Mouse (Mus musculus) spleen, adult 2 months (tissue): ENCODE measurements at regions not wholly inside any gene's neighbourhood (a gene's known extent, or its start where the extent isn't known, plus 50 kb on each side); places are given as distances from the start of the nearest gene placed in this dataset.

ENCODE experiments used
- DNase-seq, 2 experiments: peaks; one replicate each; pipeline versions ENCODE4 v3.0.0 to v3.0.0-alpha.2; 2012 to 2021; ENCODE audit warnings: low spot score in 2 of 2, low read depth in 1 of 2
- H3K27ac ChIP-seq: fragments of 200-500 bp; 2 replicates; pipeline ENCODE4 v1.5.1; 2012; ENCODE audit warnings: low read length, inconsistent platforms; ENCODE audit not compliant: insufficient read depth
- H3K27me3 ChIP-seq: fragments of 200-500 bp; 2 replicates; pipeline ENCODE4 v1.6.1; 2012; ENCODE audit warnings: mild to moderate bottlenecking, moderate library complexity, low read length, inconsistent platforms; ENCODE audit not compliant: control insufficient read depth, insufficient read depth
- H3K36me3 ChIP-seq: fragments of 200-500 bp; 2 replicates; pipeline ENCODE4 v1.6.1; 2012; ENCODE audit warnings: mild to moderate bottlenecking, low read length, inconsistent platforms; ENCODE audit not compliant: control insufficient read depth, insufficient read depth
- H3K4me1 ChIP-seq: fragments of 200-500 bp; 2 replicates; pipeline ENCODE4 v1.6.1; 2011; ENCODE audit warnings: inconsistent platforms; ENCODE audit not compliant: control insufficient read depth, insufficient read depth, insufficient read length
- H3K4me3 ChIP-seq: fragments of 200-500 bp; 2 replicates; pipeline ENCODE4 v1.5.1; 2011; ENCODE audit warnings: mild to moderate bottlenecking, inconsistent platforms; ENCODE audit not compliant: insufficient read depth, insufficient read length; ENCODE audit errors: extremely low read depth
- CTCF ChIP-seq: fragments of 200-500 bp; IDR thresholded peaks from 2 replicates; pipeline ENCODE4 v1.5.1; 2011; ENCODE audit warnings: mild to moderate bottlenecking, inconsistent platforms; ENCODE audit not compliant: insufficient read depth, insufficient read length, insufficient replicate concordance; ENCODE audit errors: extremely low read depth
- POLR2A ChIP-seq: fragments of 200-500 bp; IDR thresholded peaks from 2 replicates; pipeline ENCODE4 v1.6.1; 2011; ENCODE audit warnings: low read depth, low read length, inconsistent platforms
- WGBS: fragments of 180-500 bp; shearing (Covaris S2); methylation state at CpG from one replicate; pipeline ENCODE4 v1.1.7; 2018; 5-methylcytosine and 5-hydroxymethylcytosine counted together

GRCm38 (mm10) chr15:67349501-67349900 lies 848.8 kb upstream of the Lrrc6 start:
- 90% methylated on average over 4 of the region's 4 CpGs for WGBS
- H3K36me3 ChIP-seq = no peaks in the 10 kb centered on the region
- DNase-seq = no peak
- H3K27me3 ChIP-seq = no peaks in the 10 kb centered on the region
- no peak overlapping the region for H3K4me3 ChIP-seq
- H3K4me1 ChIP-seq = no peaks in the 10 kb centered on the region
- no peak overlapping the region for H3K27ac ChIP-seq
- TF ChIP-seq POLR2A = no peak

- WGBS = 36% methylated on average over 7 of the region's 7 CpGs
- Histone ChIP-seq H3K27ac (peak overlapping the region; percentile 68), H3K4me3 (no peak overlapping the region), H3K36me3 (no peaks in the 10 kb centered on the region), H3K4me1 (no peaks in the 10 kb centered on the region), H3K27me3 (no peaks in the 10 kb centered on the region)
- TF ChIP-seq CTCF = no peak
- no peak for TF ChIP-seq POLR2A
- DNase-seq = no peak
Observed at GRCm38 (mm10) chr15:67345179-67346148, 844.8 kb upstream of the Lrrc6 start.

- Histone ChIP-seq H3K36me3 (no peaks in the 10 kb centered on the region), H3K27me3 (no peaks in the 10 kb centered on the region), H3K4me3 (no peak overlapping the region), H3K4me1 (no peaks in the 10 kb centered on the region), H3K27ac (no peak overlapping the region)
- no peak for DNase-seq
- no peak for TF ChIP-seq POLR2A
- no peak for TF ChIP-seq CTCF
- 90% methylated on average over 3 of the region's 3 CpGs for WGBS
Observed at GRCm38 (mm10) chr15:67342050-67342449, 841.3 kb upstream of the Lrrc6 start.

GRCm38 (mm10) chr15:67337040-67337395 lies 836.3 kb upstream of the Lrrc6 start:
- 83% methylated on average over 5 of the region's 5 CpGs for WGBS
- Histone ChIP-seq H3K4me3 (no peak overlapping the region), H3K27ac (no peak overlapping the region), H3K36me3 (no peaks in the 10 kb centered on the region), H3K27me3 (no peaks in the 10 kb centered on the region), H3K4me1 (peaks cover 2% of the 10 kb centered on the region; the same call in 1 of the 2 replicates)
- DNase-seq = no peak
- TF ChIP-seq CTCF = no peak
- TF ChIP-seq POLR2A = no peak

GRCm38 (mm10) chr15:67336294-67337039 lies 835.8 kb upstream of the Lrrc6 start:
- 40% methylated on average over 5 of the region's 5 CpGs for WGBS
- DNase-seq = no peak
- no peak overlapping the region for H3K27ac ChIP-seq
- TF ChIP-seq CTCF (no peak), POLR2A (no peak)
- H3K27me3 ChIP-seq = no peaks in the 10 kb centered on the region
- peaks cover 2% of the 10 kb centered on the region; the same call in 1 of the 2 replicates for H3K4me1 ChIP-seq
- H3K36me3 ChIP-seq = no peaks in the 10 kb centered on the region
- no peak overlapping the region for H3K4me3 ChIP-seq

- WGBS = 82% methylated on average over 1 of the region's 1 CpGs
Observed at GRCm38 (mm10) chr15:67332521-67332920, 831.8 kb upstream of the Lrrc6 start.

More at GRCm38 (mm10) chr15:67332521-67332920, 831.8 kb upstream of the Lrrc6 start:
- no peak for DNase-seq
- Histone ChIP-seq H3K27ac (no peak overlapping the region), H3K4me1 (peaks cover 2% of the 10 kb centered on the region; the same call in 1 of the 2 replicates), H3K27me3 (no peaks in the 10 kb centered on the region), H3K4me3 (no peak overlapping the region), H3K36me3 (no peaks in the 10 kb centered on the region)
- TF ChIP-seq POLR2A (no peak), CTCF (no peak)
